Mouse (Mus musculus) retina, embryonic 14.5 days (tissue): Measurements from ENCODE around the gene Ly6g6d.

Source experiments
- DNase-seq: peaks from one replicate; pipeline ENCODE4 v3.0.0-alpha.2; 2015; ENCODE audit warnings: low spot score

Ly6g6d gene

DNA sequence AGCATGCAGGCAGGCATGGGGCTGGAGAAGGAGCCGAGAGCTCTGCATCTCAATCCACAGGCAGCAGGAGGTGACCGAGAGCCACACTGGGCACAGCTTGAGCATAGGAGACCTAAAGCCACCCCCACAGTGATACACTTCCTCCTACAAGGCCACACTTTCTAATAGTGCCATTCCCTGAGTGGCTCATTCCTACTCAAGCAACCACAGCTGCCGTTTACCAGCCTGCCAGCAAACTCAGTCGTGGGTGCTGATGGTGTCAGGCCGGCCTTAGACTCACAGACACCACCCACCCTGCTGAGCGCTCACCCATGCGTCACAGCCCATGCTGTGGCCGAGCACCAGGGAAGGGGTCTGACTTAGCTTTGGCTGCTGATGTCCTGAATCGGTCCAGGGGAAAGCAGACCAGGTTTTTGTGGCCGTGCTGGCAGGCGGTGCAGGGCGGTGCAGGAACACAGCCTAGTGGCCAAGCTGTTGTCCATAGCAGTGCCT, 19.3 kb upstream of the Ly6g6d start:
- no peak for DNase-seq

DNA sequence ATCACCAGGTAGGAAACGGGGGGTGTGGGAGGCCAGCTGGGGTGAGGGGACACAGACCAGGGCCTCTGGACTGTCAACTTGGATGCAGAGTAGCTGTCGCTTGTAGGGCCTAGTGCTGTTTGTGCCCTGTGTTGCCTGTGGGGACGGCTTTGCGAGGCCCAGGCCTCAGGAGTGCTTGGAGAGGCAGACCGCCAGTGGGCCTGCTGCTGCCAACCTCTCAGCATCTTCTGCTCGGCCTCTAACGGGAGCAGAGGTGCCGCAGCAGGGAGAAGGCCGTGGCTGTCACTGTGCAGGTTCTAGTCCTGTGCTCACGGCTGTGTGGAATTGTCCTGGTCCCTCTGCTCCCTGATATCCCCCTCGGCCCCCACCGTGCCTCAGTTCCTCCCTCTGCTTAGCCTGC, 18.7 kb upstream of the Ly6g6d start:
- no peak for DNase-seq

DNA sequence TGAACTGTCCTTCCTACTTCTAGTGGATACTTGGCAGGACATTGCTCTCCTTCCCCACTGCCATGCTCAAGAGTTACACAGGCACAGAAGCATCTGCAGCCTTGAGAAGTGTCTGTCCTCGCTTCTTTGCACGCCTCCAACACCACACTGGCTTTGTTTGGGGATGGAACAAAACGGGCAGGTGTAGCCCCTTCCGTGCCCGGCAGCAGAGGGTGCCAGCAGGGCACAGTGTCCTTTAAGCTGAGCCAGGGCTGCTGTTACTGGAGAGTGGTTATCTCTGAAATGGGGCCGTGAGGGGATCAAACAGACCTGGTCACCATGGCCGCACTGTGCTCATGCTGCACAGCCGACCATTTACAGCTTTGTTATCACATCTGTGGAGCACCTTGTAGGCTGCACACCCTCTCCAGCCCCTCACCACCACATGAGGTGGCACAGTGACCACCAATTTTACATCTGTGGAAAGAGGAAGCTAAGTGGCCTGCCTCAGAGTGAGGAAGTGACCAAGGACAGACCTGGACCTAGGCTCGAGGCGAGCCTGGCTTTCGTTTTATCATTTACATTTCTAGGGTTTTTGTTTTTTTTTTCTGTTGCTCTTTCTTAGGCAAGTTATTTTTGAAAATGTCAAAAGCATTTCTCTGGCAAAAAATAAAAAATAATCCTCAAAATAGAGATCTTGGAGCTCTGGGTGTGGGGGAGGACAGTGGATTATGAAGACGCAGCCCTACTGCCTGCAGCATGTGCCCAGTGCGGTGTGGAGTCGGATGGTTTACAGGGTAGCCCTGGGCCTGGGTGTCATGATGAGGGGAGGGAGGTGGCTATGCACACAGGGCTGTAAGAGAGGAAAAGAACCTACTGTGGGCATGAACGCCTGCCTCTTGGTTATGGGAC, 16.9 kb upstream of the Ly6g6d start:
- no peak for DNase-seq

DNA sequence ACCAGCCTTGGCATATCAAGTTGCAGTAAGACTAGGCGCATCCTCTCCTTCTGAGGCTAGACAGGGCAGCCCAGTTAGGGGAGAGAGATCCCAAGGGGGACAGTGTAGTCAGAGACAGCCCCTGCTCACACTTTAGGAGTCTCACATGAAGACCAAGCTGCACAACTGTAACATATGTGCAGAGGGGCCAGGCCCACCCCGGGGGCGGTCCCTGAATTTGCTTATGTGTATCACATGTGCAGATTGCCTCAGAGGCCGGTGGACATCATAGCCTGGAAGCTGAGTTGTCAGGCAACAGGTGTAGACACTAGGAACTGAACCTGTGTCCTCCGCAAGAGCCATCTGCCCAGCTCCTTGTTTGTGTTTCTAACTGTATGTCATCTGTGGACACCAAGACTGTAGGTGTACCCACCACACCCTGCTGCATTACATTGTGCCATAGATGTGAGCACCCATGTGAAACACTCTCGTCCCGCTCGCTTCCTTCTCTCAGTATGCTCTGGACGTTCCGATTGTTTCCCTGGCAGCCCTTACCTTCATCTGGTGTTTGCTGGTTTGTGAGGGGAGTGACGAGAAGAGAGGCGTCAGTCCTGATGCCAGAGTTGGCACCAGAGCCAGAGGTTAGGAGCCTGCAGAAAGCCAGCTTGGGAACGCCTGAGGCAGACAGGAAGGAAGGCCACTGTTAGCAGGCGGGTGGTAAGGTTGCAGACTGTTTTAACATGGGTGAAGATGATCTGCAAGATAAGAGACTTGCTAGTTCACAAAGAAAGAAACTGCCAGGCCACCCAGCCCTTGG, 14.7 kb upstream of the Ly6g6d start:
- no peak for DNase-seq

DNA sequence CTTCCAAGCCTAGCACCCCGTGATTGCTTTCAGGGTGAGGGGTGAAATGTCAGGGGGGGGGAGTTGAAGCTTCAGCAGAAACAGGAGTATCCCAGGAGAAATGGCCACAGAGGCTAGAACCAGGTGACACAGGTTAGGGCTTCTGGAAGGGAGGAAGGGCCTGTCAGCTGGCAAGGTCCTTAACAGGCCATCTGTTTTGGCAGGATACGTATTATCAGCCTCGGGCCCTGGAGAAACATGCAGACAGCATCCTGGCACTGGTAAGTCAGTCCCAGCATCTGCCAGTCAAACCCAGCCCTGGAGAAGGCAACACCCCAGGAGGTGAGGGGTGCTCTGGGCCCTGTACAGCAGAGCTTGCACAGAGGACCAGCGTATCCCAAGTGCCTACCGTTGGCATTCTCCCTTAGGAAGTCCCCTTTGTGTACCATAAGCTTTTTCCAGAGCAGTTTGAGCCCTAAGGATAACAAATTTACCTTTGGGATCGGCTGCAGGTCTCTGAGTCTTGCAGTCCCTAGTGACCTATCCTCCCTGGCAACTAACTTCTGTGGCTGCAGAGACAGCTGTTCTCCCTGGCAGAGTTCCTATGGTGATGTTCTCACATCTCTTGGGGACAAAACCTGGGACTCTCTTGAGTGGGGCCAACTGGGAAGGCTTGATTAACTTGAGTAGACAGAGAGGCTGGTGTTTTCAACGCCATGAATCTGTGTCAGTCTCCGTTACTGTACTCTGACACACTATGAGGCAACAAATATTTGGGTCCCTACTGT, 12.5 kb upstream of the Ly6g6d start:
- DNase-seq = no peak

DNA sequence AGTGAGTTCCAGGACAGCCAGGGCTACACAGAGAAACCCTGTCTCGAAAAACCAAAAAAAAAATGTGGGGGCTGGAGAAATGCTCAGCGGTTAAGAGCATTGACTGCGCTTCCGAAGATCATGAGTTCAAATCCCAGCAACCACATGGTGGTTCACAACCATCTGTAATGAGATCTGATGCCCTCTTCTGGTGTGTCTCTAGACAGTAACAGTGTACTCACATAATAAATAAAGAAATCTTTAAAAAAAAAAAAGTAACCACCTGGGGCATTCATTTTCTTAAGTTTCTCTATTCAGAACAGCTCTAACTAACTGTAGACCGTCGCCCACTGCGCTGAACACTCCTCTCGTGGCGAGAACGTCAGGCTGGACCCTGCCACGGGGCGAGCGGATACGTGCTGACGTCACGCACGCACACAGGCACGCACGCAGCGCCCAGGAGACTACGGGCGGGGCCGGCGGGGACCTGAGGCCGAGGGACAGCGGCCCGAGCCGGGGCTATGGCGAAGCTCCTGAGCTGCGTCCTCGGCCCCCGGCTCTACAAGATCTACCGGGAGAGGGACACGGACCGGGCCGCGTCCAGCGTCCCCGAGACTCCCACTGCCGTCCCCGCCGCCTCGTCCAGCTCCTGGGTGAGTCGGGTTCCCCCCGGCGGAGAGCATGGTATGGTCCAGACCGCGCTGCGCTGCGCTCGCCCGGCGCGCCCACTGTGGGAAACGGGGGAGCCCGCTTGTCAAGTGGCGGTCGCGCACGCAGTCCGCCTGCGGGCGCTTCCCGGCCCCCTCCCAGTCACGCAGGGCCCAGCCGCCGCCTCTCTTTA, 11.2 kb upstream of the Ly6g6d start, which contains the start of gene Abhd16a:
TSS of gene Abhd16a (plus strand) at position 439 of the 820 bp plus-strand sequence.
- peak; percentile 93 for DNase-seq

DNA sequence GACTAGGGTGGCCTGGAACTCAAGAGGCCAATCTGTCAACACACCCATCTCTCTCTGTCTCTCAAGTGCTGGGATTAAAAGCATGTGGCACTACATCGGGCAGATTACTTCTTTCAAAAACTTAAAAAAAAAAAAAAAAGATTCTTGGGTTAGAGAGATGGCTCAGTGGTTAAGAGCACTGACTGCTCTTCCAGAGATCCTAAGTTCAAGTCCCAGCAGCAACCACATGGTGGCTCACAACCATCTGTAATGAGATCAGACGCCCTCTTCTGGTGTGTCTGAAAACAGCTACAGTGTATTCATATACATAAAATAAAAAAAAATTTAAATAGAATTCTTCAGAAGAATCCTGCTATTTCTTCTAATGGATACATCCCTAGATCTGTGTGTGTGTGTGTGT, 10.3 kb upstream of the Ly6g6d start:
- no peak for DNase-seq

DNA sequence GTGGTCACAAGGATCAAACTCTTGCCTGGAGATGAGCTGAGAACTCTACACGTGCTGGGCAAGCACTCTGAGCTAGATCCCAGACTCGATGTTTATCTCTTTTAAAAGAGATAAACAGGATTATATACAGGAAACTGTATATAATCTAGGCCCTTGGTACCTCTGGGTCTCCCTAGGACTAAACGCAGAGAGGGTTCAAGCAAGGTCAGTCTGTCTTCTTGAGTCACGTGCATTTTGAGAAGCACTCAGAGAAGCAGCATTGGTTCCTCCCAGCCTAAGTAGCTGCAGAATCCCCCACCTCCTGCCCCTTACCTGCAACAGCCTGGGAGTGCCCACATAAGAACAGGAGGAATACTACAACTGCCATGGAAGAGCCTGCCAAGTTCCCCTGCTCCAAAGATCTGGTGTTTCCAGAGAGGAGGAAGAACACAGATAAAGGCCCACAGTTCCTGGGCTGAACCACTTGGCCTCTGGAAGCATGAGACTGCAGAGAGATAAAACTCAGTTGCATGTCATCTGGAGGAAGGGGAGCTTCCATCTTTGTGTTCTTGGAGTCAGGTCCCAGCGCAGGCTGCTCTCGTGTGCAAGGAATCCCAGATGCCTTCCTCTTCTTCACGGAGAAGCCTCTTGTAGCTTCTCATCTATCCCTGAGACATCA, 7.5 kb upstream of the Ly6g6d start, which contains the start of gene Ly6g6f:
TSS of gene Ly6g6f (minus strand) at position 403 of the 658 bp plus-strand sequence.
- no peak for DNase-seq

DNA sequence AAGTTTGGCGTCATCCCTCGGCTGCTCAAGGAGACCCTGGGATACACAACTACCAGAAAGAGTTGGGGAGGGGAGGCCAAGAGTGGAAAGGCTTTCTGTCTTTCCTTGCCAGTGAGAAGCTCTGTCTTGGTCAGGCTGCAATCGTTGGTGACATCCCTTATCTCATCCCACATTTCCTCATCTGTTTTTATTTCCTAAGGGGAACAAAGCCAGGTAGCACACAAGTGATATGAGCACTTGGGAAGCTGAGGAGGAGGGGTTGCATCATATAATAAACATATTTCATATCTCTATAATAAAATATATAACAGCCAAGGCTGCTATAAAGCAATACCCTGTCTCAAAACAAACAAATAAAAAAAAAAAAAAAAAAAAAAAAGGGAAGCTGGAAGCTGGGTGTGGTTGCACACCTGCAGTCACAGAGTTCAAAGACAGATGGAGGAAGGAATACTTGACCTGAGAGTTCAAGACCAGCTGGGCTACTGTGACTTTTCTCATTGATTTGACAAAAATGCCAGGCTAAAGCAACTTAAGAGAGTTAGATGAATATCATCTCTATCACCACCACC, 6.1 kb upstream of the Ly6g6d start:
- DNase-seq = no peak

DNA sequence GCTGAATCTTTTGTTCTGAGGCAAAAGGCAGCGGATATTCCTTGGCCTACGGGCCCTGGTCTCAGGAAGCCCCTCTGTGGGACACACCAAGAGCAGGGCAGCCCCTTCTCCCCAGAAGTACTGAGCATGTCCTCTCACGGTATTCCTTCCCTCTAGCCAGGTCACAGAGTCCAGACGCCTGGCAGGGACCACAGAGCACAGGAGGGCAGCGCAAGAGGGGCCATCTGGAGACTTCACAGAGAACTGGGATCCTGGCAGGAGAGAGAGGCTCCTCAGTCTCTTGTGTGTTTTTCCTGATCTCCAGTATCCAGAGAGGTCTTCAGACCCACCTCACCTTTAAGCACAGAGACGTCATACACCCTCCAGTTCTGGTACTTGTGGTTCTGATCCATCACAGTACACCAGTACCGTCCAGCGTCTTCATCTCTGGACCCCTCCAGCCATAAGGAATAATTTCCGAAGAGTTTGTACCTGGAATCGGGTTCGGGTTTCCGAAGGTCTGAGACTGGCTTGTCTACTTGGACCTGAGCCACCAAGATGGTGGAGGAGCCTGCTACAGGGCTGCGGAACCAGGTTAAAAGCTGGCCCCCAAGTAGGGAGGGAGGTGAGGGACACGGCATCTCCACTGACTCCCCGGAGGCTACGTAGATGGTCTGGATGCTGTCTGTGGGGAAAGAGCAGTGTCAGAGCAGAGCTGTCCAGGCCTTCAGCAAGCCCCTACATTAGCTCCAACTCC, 5.1 kb upstream of the Ly6g6d start:
- DNase-seq = no peak

DNA sequence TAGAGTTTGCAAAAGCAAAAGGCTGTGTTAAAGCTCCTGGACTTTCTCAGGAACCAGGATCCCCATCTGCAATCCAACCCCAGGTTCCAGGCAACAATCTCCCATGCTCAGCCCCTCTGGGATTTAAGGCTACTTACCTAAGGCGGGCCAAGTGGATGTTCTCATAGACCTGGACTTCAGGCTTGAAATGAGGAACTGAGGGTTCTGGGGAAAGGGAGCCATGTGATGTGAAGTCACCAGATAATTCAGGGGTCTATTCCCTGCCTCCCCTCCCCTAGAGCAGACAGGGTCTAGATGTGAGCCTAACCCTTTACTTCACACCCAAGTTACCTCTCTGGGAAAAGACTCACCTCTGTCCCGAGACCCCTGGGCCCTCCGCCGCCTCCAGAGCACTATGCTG, 2.8 kb upstream of the Ly6g6d start:
- no peak for DNase-seq

DNA sequence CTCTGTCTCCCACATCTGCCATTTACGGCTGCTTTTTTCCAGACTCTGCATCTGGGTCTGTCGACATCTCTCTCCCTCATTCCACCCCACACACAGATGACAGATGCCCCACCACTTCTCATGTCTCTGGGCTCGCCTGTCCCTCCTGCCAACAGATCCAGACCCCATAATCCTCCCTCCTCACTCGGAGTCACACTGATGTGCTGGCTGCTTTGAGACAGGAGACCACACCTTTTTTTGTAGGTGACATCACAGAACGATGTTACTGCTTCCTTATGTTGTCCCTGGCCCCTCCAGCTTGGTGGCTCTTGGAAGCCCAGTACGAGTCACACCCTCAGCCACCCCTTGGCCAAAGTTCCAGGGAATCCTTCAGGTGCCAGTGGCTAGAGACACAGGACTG, 2.4 kb upstream of the Ly6g6d start:
- no peak for DNase-seq

DNA sequence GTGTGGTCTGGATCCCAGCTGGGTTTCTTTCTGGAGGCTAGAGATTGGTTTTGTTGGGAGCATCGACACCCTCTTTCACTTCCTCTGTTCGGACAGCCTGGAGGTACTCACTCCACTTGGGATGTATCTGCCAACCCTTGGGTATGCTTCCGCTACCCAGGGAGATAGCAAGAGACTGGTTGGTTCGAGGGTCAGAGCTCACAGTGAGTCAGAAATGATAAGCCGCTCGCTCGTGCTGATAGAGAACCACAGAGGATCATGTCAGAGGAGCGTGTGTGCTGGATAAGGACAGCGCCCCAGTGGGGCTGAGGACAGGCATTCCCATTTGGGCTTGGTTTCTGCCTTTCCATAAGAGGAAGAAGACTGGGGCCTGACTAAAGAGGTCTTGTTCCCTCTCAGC, 1.9 kb upstream of the Ly6g6d start:
- DNase-seq = no peak

DNA sequence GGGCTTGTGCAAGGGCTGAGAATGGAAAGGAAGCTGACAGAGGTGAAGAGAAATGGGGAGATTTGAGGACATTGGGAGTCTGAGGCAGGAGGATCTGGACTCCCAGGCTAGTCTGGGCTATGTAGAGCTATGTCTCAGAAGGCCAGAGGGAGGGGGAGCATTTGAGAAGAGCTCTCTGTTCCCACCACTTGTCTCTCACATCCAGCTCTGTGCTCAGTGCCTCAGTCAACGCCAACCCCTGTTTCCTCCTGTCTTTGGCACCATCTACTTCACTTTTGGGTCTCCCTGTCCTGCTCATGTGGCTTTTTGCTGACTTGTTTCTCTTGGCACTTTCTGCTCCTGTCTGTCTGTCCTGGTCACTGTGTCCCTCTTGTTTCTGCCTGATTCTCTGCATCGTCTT, 580 bp downstream of the Ly6g6d start:
- DNase-seq = no peak

DNA sequence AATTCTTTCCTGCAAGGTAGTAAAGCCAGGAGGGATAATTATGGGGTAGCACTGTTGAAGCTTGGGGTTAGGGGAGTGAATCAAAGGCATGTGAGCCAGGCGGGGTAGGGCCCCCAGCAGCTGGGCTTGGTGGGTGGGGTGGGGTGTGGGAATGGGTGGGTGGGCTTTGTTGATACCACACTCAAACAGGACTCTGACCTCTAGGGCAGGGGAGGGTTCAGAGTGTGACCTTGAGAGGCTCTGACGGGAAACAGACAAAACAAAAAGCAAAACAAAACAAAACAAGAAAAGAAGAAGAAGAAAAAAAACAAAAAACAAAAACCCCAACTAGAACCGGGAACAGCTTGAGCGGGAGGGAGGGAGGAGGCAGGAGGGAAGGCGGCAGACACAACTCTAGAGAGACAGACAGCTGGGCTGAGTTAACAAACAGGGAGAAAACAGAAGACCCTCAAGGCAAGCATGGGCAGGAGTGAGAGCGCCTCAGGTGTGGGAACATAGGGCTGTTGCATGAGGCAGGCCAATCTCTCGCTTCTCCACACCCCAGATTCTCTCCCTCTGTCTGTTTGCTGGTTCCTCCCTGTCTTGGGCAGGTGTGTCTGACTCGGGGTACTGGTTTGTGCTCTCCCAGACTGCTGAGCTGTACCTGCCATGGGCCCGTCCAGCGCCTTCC, 1.2 kb downstream of the Ly6g6d start, which contains the start of gene Ly6g6e:
TSS of gene Ly6g6e (plus strand) at position 396 of the 670 bp plus-strand sequence.
- no peak for DNase-seq

DNA sequence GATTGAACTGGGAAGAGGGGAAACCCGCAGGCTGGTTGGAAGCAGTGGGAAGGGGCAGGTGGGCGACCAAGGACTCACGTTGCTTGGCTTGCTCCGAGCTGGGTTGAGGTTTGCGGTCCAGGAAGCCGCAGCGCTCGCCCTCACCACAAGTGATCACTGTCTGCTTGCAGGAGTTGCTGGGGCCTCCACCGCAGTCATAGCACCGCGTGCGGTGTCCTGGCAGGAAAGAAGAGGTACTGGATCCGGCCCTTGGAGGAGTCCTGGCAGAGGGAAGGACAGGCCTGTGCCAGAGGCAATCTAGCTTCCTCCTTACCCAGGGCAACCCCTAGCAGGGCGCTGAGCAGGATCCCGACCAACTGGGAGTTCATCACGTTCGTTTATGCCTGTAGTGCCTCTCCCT, 3.8 kb downstream of the Ly6g6d start:
- no peak for DNase-seq

DNA sequence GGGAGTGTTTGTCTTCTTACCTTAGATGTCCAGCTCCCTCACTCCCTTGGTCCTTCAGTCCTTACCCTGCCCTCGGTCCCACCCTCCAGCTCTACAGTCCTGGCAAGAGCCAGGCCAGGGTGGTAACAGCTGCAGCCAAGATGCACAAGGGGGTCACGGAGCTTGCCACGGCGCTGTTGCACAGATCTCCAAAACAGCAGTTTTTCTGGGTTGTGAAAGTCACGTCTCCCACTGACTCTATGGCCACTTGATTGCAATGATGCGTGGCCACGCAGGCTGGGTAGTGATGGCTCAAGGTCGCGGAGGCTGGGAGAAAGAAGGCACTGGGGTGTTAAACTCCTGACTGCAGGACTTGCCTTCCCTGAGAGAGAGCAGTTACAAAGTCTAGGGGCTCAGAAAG, 6.4 kb downstream of the Ly6g6d start:
- no peak for DNase-seq

DNA sequence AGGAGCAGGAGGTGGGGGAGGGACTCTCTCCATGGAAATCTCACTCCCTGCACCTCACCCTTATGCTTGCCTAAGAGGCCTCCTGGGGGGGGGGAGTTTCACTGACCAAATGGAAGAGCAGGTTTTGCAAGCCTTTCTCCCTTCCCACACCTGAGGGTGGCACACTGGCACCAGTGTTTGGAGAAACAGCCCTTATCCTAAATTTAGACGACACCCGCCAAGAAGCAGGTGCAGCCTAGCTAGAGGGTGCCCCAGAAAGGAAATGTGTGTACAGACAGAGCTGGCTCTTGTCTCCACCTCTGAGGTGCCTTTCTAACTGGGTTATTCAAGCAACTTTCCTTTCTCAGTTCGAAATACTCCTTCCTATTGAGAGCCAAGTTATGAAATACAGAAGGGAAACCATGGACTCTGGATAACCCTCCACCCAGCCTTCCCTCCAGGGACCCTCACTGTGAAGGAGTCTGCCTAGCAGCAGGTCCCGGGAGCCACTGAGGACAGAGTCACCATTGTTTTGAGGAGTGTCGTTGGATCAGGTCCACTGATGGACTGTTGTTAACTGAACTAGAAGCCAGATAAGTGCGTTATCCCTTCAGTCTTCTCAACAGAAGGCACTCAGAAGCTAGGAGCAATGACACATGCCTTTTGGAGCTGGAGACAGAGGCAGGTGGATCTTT, 7.2 kb downstream of the Ly6g6d start:
- DNase-seq = no peak
